Mouse (Mus musculus): ENCODE data around the gene Slc8a1. TPM values are rescaled to one million over a fixed set of nuclear protein-coding genes. Genes with fewer than 3 reads are reported as not detected.

The Slc8a1 gene
- polyA plus RNA-seq, 1 experiment from 2014 or later: 5.1 TPM

GRCm38 (mm10) chr17:81668466-81668865, 69.7 kb downstream of the Slc8a1 start:
- ATAC-seq: no peak
- H3K27ac ChIP-seq: no peak overlapping the region
- peak overlapping the region; percentile 68 for H3K4me3 ChIP-seq (replicated peaks)
- peaks cover 15% of the 10 kb centered on the region for H3K27me3 ChIP-seq (replicated peaks)
- 26% methylated on average over 2 of the region's 2 CpGs for WGBS
- H3K36me3 ChIP-seq: no peaks in the 10 kb centered on the region
- peak overlapping the region; percentile 94 for H3K4me2 ChIP-seq (replicated peaks)
- no peak overlapping the region for H3K9ac ChIP-seq
- 0 out of 2 replicates have a peak, but pooled peaks cover 2% of the 10 kb centered on the region for H3K4me1 ChIP-seq (replicated peaks)
- no peaks in the 10 kb centered on the region for H3K9me3 ChIP-seq

DNA sequence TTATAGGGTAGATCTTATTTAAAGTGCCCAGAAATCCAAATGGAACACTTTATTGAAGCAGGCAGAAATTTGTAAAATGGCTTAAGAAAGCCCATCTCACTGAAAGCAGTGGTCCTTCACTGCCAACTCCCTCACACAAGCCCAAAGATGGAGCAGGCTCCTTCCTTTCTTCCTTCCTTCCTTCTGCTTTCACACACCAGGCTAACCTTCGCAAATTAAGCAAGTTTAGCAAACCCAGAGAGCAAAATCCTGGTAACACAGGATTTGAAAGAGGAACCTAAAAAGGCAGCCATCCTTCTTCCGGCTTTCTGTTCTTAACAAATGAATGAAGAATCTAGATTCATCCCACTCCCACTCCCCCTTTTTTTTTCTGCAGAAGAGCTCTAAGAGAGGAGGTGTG, 70.2 kb downstream of the Slc8a1 start:
- H3K4me3 ChIP-seq (replicated peaks): no peak overlapping the region
- no peaks in the 10 kb centered on the region for H3K9me3 ChIP-seq
- H3K9ac ChIP-seq: no peak overlapping the region
- H3K4me2 ChIP-seq (replicated peaks): peak overlapping the region; percentile 94
- no peaks in the 10 kb centered on the region for H3K36me3 ChIP-seq
- 0 out of 2 replicates have a peak, but pooled peaks cover 2% of the 10 kb centered on the region for H3K4me1 ChIP-seq (replicated peaks)
- ATAC-seq: no peak
- WGBS: 70% methylated on average over 2 of the region's 2 CpGs
- peaks cover 13% of the 10 kb centered on the region for H3K27me3 ChIP-seq (replicated peaks)
- no peak overlapping the region for H3K27ac ChIP-seq

- Histone ChIP-seq H3K4me1 (replicated peaks) (0 out of 2 replicates have a peak, but pooled peaks cover 2% of the 10 kb centered on the region), H3K27me3 (replicated peaks) (peaks cover 8% of the 10 kb centered on the region; the same call in 1 of the 2 replicates), H3K9me3 (no peaks in the 10 kb centered on the region), H3K4me3 (replicated peaks) (no peak overlapping the region), H3K27ac (no peak overlapping the region), H3K4me2 (replicated peaks) (no peak overlapping the region), H3K36me3 (no peaks in the 10 kb centered on the region), H3K9ac (no peak overlapping the region)
- 30% methylated on average over 2 of the region's 2 CpGs for WGBS
- no peak for ATAC-seq
Observed at GRCm38 (mm10) chr17:81666551-81666950, 71.6 kb downstream of the Slc8a1 start.

- WGBS: 89% methylated on average over 4 of the region's 4 CpGs
- Histone ChIP-seq H3K4me2 (replicated peaks) (no peak overlapping the region), H3K4me1 (replicated peaks) (0 out of 2 replicates have a peak, but pooled peaks cover 2% of the 10 kb centered on the region), H3K4me3 (replicated peaks) (no peak overlapping the region), H3K36me3 (no peaks in the 10 kb centered on the region), H3K27ac (no peak overlapping the region), H3K9me3 (no peaks in the 10 kb centered on the region), H3K27me3 (replicated peaks) (no peaks in the 10 kb centered on the region), H3K9ac (no peak overlapping the region)
- no peak for ATAC-seq
Observed at GRCm38 (mm10) chr17:81664916-81665315, 73.3 kb downstream of the Slc8a1 start.

DNA sequence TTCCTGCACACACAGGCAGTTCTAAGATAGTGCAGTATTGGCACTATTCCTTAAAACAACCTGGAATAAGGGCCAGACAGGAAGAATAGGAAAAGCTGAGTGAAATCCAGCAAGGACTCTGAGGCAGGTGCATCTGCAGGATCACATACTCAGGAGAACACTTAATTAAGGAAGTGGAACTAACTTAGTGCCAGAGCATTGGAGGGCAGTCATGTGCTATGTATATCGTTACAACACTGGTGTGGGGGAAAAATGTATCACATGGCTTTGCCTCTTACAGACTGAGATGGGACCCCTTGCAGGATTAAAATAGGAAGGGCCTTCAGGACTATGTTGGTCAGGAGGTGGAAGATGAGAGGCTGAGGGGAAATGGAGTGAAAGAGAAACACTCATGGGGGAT, 80.3 kb downstream of the Slc8a1 start:
- no peak overlapping the region for H3K4me2 ChIP-seq (replicated peaks)
- 93% methylated on average over 1 of the region's 1 CpGs for WGBS
- no peaks in the 10 kb centered on the region for H3K9me3 ChIP-seq
- no peak for ATAC-seq
- H3K36me3 ChIP-seq: no peaks in the 10 kb centered on the region
- no peaks in the 10 kb centered on the region for H3K4me1 ChIP-seq (replicated peaks)
- H3K27me3 ChIP-seq (replicated peaks): no peaks in the 10 kb centered on the region
- H3K4me3 ChIP-seq (replicated peaks): no peak overlapping the region
- no peak overlapping the region for H3K27ac ChIP-seq
- no peak overlapping the region for H3K9ac ChIP-seq

DNA sequence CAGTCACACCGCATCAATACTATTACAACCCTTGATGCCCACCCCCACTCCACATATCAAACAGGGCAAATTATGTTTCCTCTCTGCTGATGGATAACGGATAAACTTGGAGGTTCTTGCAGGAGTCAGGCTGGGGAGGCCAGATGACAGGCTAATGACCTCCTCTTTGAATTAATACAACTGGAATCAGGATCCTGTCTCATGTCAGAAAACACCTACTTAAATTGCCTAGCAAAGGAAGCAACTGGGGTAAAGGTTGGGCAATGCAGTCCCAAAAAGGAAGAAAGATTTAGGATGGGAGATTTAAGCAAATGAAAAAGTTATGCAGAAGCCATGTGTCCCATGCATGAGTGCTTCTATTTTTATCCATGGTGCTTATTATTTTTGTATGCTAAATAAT, 83.6 kb downstream of the Slc8a1 start:
- no peaks in the 10 kb centered on the region for H3K36me3 ChIP-seq
- H3K27me3 ChIP-seq (replicated peaks): no peaks in the 10 kb centered on the region
- H3K4me3 ChIP-seq (replicated peaks): no peak overlapping the region
- H3K4me1 ChIP-seq (replicated peaks): no peaks in the 10 kb centered on the region
- 80% methylated on average over 2 of the region's 2 CpGs for WGBS
- ATAC-seq: no peak
- H3K4me2 ChIP-seq (replicated peaks): no peak overlapping the region
- no peak overlapping the region for H3K27ac ChIP-seq
- no peaks in the 10 kb centered on the region for H3K9me3 ChIP-seq
- H3K9ac ChIP-seq: no peak overlapping the region

GRCm38 (mm10) chr17:81652958-81653357, 85.2 kb downstream of the Slc8a1 start:
- no peaks in the 10 kb centered on the region for H3K36me3 ChIP-seq
- H3K4me1 ChIP-seq (replicated peaks): no peaks in the 10 kb centered on the region
- no peak overlapping the region for H3K4me2 ChIP-seq (replicated peaks)
- WGBS: 55% methylated on average over 1 of the region's 1 CpGs
- no peak overlapping the region for H3K9ac ChIP-seq
- no peaks in the 10 kb centered on the region for H3K27me3 ChIP-seq (replicated peaks)
- H3K27ac ChIP-seq: no peak overlapping the region
- ATAC-seq: no peak
- no peaks in the 10 kb centered on the region for H3K9me3 ChIP-seq
- no peak overlapping the region for H3K4me3 ChIP-seq (replicated peaks)

DNA sequence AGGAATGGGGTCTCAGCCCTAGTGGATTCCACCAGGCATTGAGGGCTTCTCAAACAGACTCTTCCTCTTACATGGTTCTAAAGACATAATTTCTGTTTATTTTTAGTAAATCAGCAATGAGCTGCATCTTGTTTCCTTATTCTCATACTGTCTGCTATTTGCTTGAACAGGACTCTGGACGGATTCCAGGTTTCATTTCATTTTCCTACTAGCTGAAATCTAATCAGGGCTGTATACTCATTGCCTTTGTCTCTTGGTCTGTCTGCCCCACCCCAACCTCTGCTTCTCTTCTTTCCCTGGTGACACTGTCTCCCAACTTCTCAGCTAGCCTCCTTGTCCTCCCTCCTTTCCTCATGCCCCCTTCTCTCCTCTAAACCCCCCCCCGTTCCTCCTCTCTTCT, 101.4 kb downstream of the Slc8a1 start:
- no peaks in the 10 kb centered on the region for H3K4me1 ChIP-seq (replicated peaks)
- no peak overlapping the region for H3K9ac ChIP-seq
- 60% methylated on average over 2 of the region's 2 CpGs for whole genome bisulfite sequencing
- H3K36me3 ChIP-seq: no peaks in the 10 kb centered on the region
- no peak for ATAC-seq
- no peak overlapping the region for H3K4me3 ChIP-seq (replicated peaks)
- H3K9me3 ChIP-seq: no peaks in the 10 kb centered on the region
- no peak overlapping the region for H3K27ac ChIP-seq
- no peaks in the 10 kb centered on the region for H3K27me3 ChIP-seq (replicated peaks)
- H3K4me2 ChIP-seq (replicated peaks): no peak overlapping the region

GRCm38 (mm10) chr17:81630471-81630870, 107.7 kb downstream of the Slc8a1 start:
- no peaks in the 10 kb centered on the region for H3K36me3 ChIP-seq
- ATAC-seq: no peak
- H3K9me3 ChIP-seq: no peaks in the 10 kb centered on the region
- H3K27ac ChIP-seq: no peak overlapping the region
- H3K4me3 ChIP-seq (replicated peaks): no peak overlapping the region
- no peaks in the 10 kb centered on the region for H3K27me3 ChIP-seq (replicated peaks)
- H3K9ac ChIP-seq: no peak overlapping the region
- WGBS: 85% methylated on average over 2 of the region's 2 CpGs
- H3K4me1 ChIP-seq (replicated peaks): no peaks in the 10 kb centered on the region
- H3K4me2 ChIP-seq (replicated peaks): no peak overlapping the region

DNA sequence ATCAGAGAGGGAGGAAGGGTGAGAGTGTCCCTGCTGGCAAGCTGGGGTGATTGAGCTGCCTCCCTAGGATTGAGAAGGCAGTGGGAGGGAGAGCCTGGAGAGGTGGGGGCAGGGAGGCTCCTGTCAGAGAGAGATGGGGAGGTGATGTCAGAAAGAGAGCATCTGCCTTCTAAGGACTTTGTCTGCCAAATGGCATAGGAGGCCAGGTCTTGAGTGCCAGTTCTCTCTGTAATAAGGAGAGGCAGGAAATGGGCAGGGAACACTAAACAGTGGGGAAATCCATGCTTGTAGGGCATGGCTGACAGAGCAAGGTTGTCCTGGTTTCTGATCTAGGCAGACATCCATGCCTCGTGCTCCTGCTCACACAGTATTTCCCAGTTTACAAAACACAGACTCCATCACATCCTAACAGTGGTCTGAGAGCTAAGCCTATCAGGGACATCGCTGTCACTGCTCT, 117.0 kb downstream of the Slc8a1 start:
- 46% methylated on average over 2 of the region's 2 CpGs for WGBS
- no peak for ATAC-seq
- no peak overlapping the region for H3K9ac ChIP-seq

GRCm38 (mm10) chr17:81618461-81618860, 119.7 kb downstream of the Slc8a1 start:
- 51% methylated on average over 5 of the region's 5 CpGs for WGBS
- ATAC-seq: no peak
- Histone ChIP-seq H3K4me3 (replicated peaks) (no peak overlapping the region), H3K9me3 (no peaks in the 10 kb centered on the region), H3K9ac (no peak overlapping the region), H3K36me3 (no peaks in the 10 kb centered on the region), H3K27ac (no peak overlapping the region), H3K4me2 (replicated peaks) (no peak overlapping the region), H3K27me3 (replicated peaks) (no peaks in the 10 kb centered on the region), H3K4me1 (replicated peaks) (no peaks in the 10 kb centered on the region)

More for the DNA sequence above, 117.0 kb downstream of the Slc8a1 start:
- Histone ChIP-seq H3K9me3 (no peaks in the 10 kb centered on the region), H3K4me1 (replicated peaks) (no peaks in the 10 kb centered on the region), H3K4me2 (replicated peaks) (no peak overlapping the region), H3K4me3 (replicated peaks) (no peak overlapping the region), H3K36me3 (no peaks in the 10 kb centered on the region), H3K27ac (no peak overlapping the region), H3K27me3 (replicated peaks) (no peaks in the 10 kb centered on the region)

DNA sequence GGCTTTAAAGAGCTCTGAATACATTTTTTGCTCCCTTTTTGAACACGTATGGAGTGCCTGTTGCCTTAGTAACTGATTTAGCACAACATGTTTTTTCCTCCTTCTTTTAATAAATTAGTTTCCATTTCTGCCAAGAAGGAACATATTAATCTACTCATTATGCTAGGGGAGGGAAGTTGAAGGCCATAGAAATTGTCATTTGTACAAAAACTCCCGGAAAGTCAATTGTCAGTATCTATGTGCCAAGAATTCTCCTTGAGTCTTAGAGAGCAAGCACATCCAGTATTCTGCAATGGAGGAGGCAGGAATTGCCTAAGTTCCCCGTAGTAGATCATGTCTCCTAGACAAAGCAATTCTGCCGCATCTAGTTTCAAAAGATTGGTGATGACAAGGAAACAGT, 121.9 kb downstream of the Slc8a1 start:
- no peaks in the 10 kb centered on the region for H3K27me3 ChIP-seq (replicated peaks)
- no peak overlapping the region for H3K9ac ChIP-seq
- no peak overlapping the region for H3K4me2 ChIP-seq (replicated peaks)
- H3K4me3 ChIP-seq (replicated peaks): no peak overlapping the region
- H3K36me3 ChIP-seq: no peaks in the 10 kb centered on the region
- H3K4me1 ChIP-seq (replicated peaks): no peaks in the 10 kb centered on the region
- H3K27ac ChIP-seq: no peak overlapping the region
- no peak for ATAC-seq
- 75% methylated on average over 4 of the region's 4 CpGs for WGBS
- no peaks in the 10 kb centered on the region for H3K9me3 ChIP-seq

GRCm38 (mm10) chr17:81615391-81615790, 122.8 kb downstream of the Slc8a1 start:
- no peak overlapping the region for H3K4me3 ChIP-seq (replicated peaks)
- no peaks in the 10 kb centered on the region for H3K27me3 ChIP-seq (replicated peaks)
- ATAC-seq: no peak
- H3K27ac ChIP-seq: no peak overlapping the region
- no peaks in the 10 kb centered on the region for H3K4me1 ChIP-seq (replicated peaks)
- H3K9me3 ChIP-seq: no peaks in the 10 kb centered on the region
- WGBS: 90% methylated on average over 8 of the region's 8 CpGs
- no peaks in the 10 kb centered on the region for H3K36me3 ChIP-seq
- H3K9ac ChIP-seq: no peak overlapping the region
- H3K4me2 ChIP-seq (replicated peaks): no peak overlapping the region
